Mouse (Mus musculus): ENCODE results near the gene Lrrc32.

DNA sequence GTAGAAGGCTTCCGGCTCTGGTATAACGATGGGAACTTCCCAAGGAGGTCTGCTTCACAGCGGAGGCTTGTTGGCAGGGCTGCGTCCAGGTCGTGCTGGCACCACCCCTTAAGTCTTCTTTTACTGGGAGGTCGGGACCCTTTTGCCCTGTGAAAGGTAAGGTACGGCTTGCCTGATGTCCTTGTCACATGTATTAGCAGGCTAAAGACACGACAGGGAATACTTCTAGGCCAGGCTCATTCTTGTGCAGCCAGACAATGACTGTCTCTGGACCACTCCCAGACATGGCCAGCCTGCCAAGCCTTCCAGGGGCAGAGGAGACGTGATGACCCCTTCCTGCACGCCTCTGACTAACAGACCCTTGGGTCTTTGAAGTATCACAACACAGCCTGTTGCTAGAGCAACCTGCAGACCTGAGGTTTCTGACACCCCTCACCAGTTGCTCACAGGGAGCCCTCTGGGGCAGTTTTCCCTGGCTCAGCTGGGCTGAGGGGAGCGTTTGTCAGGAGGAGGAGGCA is 54.8 kb downstream of the Lrrc32 start:
- TF ChIP-seq MAFK (IDR thresholded peaks at IDR 0.05; ENCODE audit: insufficient read depth, low read depth, low read length): no peak
- TF ChIP-seq ZNF384 (IDR thresholded peaks at IDR 0.05; ENCODE audit: low read depth, low read length): no peak
- no peak for TF ChIP-seq ZC3H11A (IDR thresholded peaks at IDR 0.05; ENCODE audit: borderline replicate concordance, low read depth, low read length)
